Mouse (Mus musculus) megakaryocyte, adult 5-6 weeks (primary cell): Measurements from ENCODE around the gene Nid1. TPM values are rescaled to one million over a fixed set of nuclear protein-coding genes. Genes with fewer than 3 reads are reported as not detected.
A peak's percentile ranks its signal among the peaks of the same experiment; 100 is the strongest.
"Not testable (repeated sequence)": the region's sequence is repeated elsewhere in the genome, so short reads cannot be mapped to it uniquely, and the experiment has no call there.

Experiments used
- ATAC-seq: 2 replicates; pipeline ENCODE4 v1.8.0; 2016; ENCODE audit warnings: mild to moderate bottlenecking, inconsistent platforms; ENCODE audit not compliant: poor library complexity, severe bottlenecking
- total RNA-seq, 2 experiments: library from RNA; stranded (forward) in 1 of 2; stranded (reverse) in 1 of 2; fragments of 153-499, 151-499 nt in 1 of 2; fragments of 221-1000, 200-1000 nt in 1 of 2; gene quantifications; 2 replicates each; pipeline versions ENCODE4 v1.2.3 to v1.2.4; 2015 to 2017

Gene Nid1
- total RNA-seq, 2 experiments from 2014 or later = not detected

DNA sequence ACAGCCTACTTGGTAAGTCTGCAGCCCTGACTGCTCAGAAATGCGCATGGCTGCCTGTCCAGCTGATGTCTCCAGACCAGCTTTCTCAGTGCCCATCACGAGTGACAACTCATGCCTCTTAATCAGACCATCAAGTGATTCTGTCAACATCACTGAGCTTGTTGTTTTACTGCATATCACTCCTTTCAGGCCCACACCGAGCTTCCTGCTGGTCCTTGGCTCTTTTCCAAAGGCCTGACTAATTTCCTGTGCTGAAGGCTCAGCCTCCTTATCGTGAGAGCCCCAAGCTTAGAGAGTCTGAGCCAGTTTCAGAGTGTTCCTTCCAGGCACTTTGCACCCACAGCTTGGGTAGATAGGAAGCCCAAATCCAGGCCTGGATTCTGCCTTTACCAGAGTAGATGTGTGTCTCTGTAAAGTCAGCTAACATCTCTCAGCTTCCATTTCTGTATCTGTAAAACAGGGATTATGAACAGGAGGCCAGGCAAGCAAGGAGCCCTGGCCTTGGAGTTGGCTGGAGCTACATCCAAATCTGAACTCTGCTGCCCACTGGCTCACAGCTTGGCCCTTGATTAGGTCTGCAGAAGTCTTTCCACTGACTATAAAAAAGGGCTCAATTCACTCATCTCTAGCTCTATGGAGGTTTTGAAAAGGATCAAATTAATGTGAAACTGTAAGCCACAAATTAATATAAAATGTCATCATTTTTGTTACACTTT, 101.4 kb downstream of the Nid1 start:
- peak; percentile 89 for ATAC-seq

DNA sequence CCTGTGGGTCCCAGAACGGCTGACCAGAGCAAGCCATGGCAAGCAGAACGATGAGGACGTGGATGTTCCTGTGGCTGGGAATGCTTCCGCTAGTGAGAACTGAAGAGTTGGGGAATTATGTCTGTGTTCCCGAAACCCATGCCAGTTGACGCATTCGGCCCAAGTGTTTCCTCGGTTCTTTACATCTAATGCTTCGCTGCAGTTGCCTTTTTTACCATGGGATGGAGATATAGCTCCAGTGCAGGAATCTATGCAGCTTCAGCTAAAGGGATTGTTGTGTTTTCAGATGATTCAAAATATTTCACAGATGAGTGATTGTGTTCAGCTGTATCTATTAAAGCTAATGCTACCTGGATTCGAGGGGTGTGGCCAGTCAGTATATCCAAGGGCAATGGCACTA, 105.7 kb downstream of the Nid1 start:
- not testable (repeated sequence) for ATAC-seq

DNA sequence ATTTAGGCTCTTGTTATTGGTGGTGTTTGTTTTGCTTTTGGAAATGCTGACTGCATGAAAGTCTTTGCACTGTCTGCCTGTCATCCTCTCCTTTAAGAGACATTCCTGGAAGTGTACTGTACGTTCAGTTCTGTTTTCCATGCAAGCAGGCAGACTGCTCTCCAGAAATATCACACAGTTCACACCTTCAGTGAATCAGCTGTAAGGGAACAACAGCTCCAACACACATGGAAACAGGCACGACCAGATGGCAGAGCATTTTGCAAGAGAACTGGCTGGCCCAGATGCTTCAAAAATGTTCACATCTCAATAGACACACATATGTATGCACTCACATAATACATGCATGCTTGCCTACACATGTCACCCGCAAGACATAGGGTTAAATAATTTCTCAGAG, 109.4 kb downstream of the Nid1 start:
- no peak for ATAC-seq

- peak; percentile 71 for ATAC-seq
Measured at GRCm38 (mm10) chr13:13547889-13548288, 110.5 kb downstream of the Nid1 start.

GRCm38 (mm10) chr13:13548431-13549190, 111.3 kb downstream of the Nid1 start:
- ATAC-seq = no peak

DNA sequence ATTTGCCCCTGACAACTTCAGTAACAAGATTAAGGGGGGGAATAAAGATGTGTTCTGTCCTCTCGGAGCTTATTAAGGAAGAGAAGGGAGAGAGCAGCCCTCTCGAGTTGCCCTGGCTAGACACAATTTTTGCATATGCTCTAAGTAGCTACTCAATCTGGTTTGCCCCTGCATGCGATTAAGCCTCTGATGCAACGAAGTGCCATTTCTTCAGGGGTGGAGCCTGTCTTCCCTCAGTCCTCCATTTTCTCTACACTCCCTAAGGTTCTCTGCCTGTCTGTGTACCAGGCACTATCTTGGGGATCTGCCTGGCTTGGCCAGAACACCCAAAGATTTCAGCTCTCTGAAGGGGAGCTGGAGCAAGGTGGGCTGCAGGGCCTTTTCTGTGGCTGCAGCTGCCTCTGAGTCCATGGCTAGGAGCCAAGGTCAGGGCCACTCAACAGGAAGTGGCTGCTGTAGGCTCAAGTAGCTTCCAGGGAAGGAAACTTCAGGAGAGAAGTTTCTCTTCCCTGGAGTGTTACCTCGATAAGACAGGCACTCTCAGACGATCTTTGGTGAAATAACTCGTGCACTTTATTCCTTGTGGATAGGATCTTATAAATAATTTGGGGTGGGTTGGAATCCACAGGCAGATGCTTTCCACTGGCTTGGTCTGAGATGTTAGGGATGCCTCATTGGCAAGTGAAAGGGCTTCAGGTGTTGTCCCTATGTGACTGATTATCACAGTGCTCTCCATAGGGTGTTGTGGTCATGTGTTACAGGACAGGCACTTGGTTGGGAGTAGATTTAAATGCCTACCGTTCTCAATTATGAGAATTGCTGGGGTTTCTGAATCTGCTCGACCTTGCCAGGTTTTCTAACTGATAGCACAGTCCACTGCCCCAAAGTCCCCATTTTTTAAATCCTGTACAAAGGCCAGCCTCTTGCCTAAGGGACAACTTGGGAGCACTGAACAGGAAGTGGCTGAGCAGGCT, 112.6 kb downstream of the Nid1 start:
- ATAC-seq = peak; percentile 36; the same call in 1 of the 2 replicates

DNA sequence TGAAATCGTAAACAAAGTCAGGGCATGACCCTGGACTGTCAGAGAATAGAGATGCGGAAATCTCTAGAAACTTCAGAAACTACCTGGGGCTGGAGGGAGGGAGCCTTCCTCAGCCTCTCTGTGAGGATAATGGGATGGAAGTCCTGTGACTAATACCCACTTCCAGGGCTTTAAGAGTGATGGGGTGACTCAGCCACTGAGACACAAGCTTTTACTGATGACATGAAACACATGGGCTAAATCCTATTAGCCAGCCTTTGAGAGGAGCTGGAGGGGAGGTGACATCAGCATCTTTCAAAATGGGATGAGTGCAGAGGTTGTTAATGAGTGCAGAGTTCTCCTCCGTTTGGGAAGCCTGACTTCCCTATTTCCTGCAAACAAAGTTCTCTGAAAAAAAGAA, 114.7 kb downstream of the Nid1 start:
- ATAC-seq = no peak

GRCm38 (mm10) chr13:13553660-13554059, 116.3 kb downstream of the Nid1 start:
- ATAC-seq = no peak

DNA sequence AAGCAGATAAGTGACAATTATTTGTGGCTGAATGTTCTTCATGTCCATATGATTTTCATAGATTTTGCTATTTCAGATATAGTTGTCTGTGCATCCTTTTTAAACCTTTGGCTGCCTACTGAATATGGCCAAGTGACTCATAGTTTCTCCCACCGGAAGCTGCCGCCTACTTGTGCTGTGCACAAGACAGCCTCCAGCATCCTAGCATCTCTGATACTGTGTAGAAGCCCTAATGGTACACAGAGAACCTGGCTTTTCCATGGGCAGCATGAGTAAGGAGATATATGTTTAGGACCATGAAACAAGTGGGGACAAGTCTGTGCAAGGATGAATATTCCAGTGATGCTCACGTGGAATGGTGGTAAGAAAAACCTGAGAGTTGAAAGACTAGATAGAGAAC, 117.8 kb downstream of the Nid1 start:
- ATAC-seq = no peak

GRCm38 (mm10) chr13:13557001-13557743, 119.8 kb downstream of the Nid1 start:
- peak; percentile 79 for ATAC-seq

GRCm38 (mm10) chr13:13558251-13558650, 120.9 kb downstream of the Nid1 start:
- no peak for ATAC-seq

GRCm38 (mm10) chr13:13558900-13559299, 121.5 kb downstream of the Nid1 start:
- peak; percentile 87 for ATAC-seq

Other genes with a start within 250 kb of the Nid1 start
- 7.8 and 9.1 TPM in 2 replicates for gene Gpr137b, start 43.5 kb upstream of the Nid1 start, total RNA-seq (2015)
- gene Gpr137b, start 43.5 kb upstream of the Nid1 start, total RNA-seq (2017) = 15.2 and 16.4 TPM in 2 replicates
- 166 and 194 TPM in 2 replicates for gene Lyst, start 152.8 kb downstream of the Nid1 start, total RNA-seq (2015)
- gene Lyst, start 152.8 kb downstream of the Nid1 start, total RNA-seq (2017) = 188 and 200 TPM in 2 replicates